Mouse (Mus musculus) urinary bladder, adult 2 months (tissue): ENCODE data around the gene Dsn1. TPM values are rescaled to one million over a fixed set of nuclear protein-coding genes. Genes with fewer than 3 reads are reported as not detected.

Experiments
- DNase-seq: peaks from one replicate; pipeline ENCODE4 v3.0.0; 2022; ENCODE audit warnings: low spot score
- polyA plus RNA-seq: library from polyadenylated mRNA; depleted of rRNA; stranded (reverse); fragments of >200 nt; gene quantifications from 2 replicates; pipeline ENCODE4 v1.2.3, GENCODE M21; 2012; rRNA removed

Dsn1 gene
- 5.7 and 6.6 TPM in 2 replicates for polyA plus RNA-seq

- DNase-seq: peak; percentile 86
Observed at GRCm38 (mm10) chr2:157006511-157007233, at the start of gene Dsn1. Dsn1 (minus strand) TSS chr2:157007154.

GRCm38 (mm10) chr2:157055721-157056120 is 48.8 kb upstream of the Dsn1 start:
- no peak for DNase-seq

GRCm38 (mm10) chr2:157054816-157055215 is 47.9 kb upstream of the Dsn1 start:
- DNase-seq: no peak

- DNase-seq: no peak
Observed at GRCm38 (mm10) chr2:157054297-157054696, 47.3 kb upstream of the Dsn1 start.

GRCm38 (mm10) chr2:157053787-157054186 is 46.8 kb upstream of the Dsn1 start:
- no peak for DNase-seq

GRCm38 (mm10) chr2:157053124-157053523 is 46.2 kb upstream of the Dsn1 start:
- no peak for DNase-seq

GRCm38 (mm10) chr2:157052448-157052847 is 45.5 kb upstream of the Dsn1 start:
- DNase-seq: no peak

- no peak for DNase-seq
Observed at GRCm38 (mm10) chr2:157049831-157050243, 42.9 kb upstream of the Dsn1 start.

- no peak for DNase-seq
Observed at GRCm38 (mm10) chr2:157048395-157049181, 41.6 kb upstream of the Dsn1 start.

GRCm38 (mm10) chr2:157046956-157047355 is 40.0 kb upstream of the Dsn1 start:
- no peak for DNase-seq

GRCm38 (mm10) chr2:157045932-157046331 is 39.0 kb upstream of the Dsn1 start:
- no peak for DNase-seq

GRCm38 (mm10) chr2:157043987-157044386 is 37.0 kb upstream of the Dsn1 start:
- no peak for DNase-seq

GRCm38 (mm10) chr2:157043556-157043955 is 36.6 kb upstream of the Dsn1 start:
- DNase-seq: no peak

- DNase-seq: no peak
Observed at GRCm38 (mm10) chr2:157041421-157041820, 34.5 kb upstream of the Dsn1 start.

GRCm38 (mm10) chr2:157040649-157041046 is 33.7 kb upstream of the Dsn1 start:
- DNase-seq: no peak

GRCm38 (mm10) chr2:157039900-157040648 is 33.1 kb upstream of the Dsn1 start:
- DNase-seq: no peak

- DNase-seq: no peak
Observed at GRCm38 (mm10) chr2:157037303-157037702, 30.3 kb upstream of the Dsn1 start.

- no peak for DNase-seq
Observed at GRCm38 (mm10) chr2:157036400-157036799, 29.4 kb upstream of the Dsn1 start.

- DNase-seq: no peak
Observed at GRCm38 (mm10) chr2:157035371-157035770, 28.4 kb upstream of the Dsn1 start.

- peak; percentile 68 for DNase-seq
Observed at GRCm38 (mm10) chr2:157030804-157031203, 23.9 kb upstream of the Dsn1 start.

GRCm38 (mm10) chr2:157028261-157028660 is 21.3 kb upstream of the Dsn1 start:
- no peak for DNase-seq
